Mouse (Mus musculus): ENCODE measurements at regions not wholly inside any gene's neighbourhood (a gene's known extent, or its start where the extent isn't known, plus 50 kb on each side); places are given as distances from the start of the nearest gene placed in this dataset.

- no peak for TF ChIP-seq POLR2A (IDR thresholded peaks at IDR 0.05; ENCODE audit: control insufficient read depth, extremely low read depth, insufficient read depth, low read length, poor library complexity)
- TF ChIP-seq CTCF (IDR thresholded peaks at IDR 0.05; ENCODE audit: borderline replicate concordance, control insufficient read depth, extremely low read depth, insufficient read depth, low read length, poor library complexity), result no peak
Observed at GRCm38 (mm10) chr12:55934172-55934571, 98.0 kb downstream of the Brms1l start.

Measured in thymus, adult 2 months (tissue).